ENCODE assay signal across 9 mouse cellular contexts in the genomic region with DNA sequence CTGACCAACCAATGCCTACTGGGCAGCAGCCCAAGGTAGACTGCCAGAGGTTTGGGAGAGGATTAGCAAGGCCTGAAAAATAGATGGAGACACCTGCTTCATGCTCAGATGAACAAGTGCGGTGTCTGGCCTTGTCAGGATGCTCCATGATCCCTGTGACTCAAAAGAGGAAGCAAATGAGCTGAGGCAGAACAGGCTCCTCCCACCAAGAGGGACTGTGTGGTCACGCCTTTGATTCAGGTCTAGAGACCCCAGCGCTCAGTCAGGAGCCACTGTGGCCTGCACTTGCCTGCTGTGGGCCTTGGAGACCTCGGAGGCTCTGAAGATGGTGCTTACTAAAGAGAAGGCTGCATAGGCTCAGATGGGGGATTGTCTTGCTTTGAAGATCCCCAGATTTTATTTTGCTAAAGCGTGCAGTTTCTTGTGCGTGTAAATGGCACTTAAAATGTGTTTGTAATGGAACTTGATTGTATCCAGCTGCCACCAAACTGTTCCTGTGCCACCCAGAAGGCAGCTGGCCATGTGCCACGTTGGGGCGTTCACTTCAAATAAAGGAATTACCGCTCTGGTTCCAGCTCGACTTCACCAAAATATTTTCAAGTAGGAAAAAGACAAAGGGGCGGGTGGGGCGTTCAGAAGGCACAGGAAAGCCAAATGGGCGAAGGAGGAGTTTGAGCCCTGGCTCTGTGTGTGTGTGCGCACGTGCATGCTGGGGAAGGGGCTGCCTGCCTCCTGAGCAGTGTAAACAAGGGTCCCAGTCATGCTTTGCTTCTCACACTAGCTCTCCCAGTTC. TPM values are rescaled to one million over a fixed set of nuclear protein-coding genes. Genes with fewer than 3 reads are reported as not detected.
DNase-seq lines count a peak whose midpoint lies in the region; ATAC-seq lines count a peak whose summit lies in the region.
"Had no signal": no experiment of that assay in that cellular context is flagged by ENCODE, and none has a peak within 500 bp of the region (broad histone marks: within the 10 kb centered on the region; RNA-seq: fewer than 3 reads in every experiment).

No protein-coding gene starts in this region.

- DNase-seq in left cerebral cortex, adult 18-20 months (ENCODE audit: low spot score in 2 of 2): peak; percentile 36 to 59
- DNase-seq in left cerebral cortex, adult 11 months (ENCODE audit: low spot score): no peak
- DNase-seq in cerebellum, adult 11 months: peak; percentile 87
- peak; percentile 55 for DNase-seq in gastrocnemius, postnatal 14 days
- DNase-seq in kidney, adult 8-10 months: peak; percentile 70 to 72

- H3K36me3 ChIP-seq in limb, embryonic 12.5 days: peaks cover 34% of the 10 kb centered on the region

- no peak; the same call in 1 of the 2 replicates for ATAC-seq in limb, embryonic 12.5 days (ENCODE audit: insufficient number of reproducible peaks, insufficient read depth, low FRiP score, low TSS enrichment, low read depth)
- ATAC-seq in neutrophil, adult 5-6 weeks (ENCODE audit: extremely low read depth, insufficient number of reproducible peaks, low FRiP score, poor library complexity, severe bottlenecking): peak; percentile 69
- no peak for ATAC-seq in erythroblast, adult 5-6 weeks (replicated peaks; ENCODE audit: low FRiP score, poor library complexity, severe bottlenecking)

- no peak overlapping the region for H3K9ac ChIP-seq in limb, embryonic 12.5 days (replicated peaks)

- peak overlapping the region; percentile 18; the same call in 1 of the 2 replicates for H3K4me2 ChIP-seq in limb, embryonic 12.5 days

- intact Hi-C loops in gastrocnemius, postnatal 14 days (cut with DNase I; ENCODE audit: low total_unique reads): no loop called here

- no peaks in the 10 kb centered on the region for H3K27me3 ChIP-seq in limb, embryonic 12.5 days

- H3K4me1 ChIP-seq in limb, embryonic 12.5 days (replicated peaks): peaks cover 23% of the 10 kb centered on the region

- WGBS in limb, embryonic 12.5 days: 37% methylated on average over 15 of the region's 15 CpGs

- H3K9me3 ChIP-seq in limb, embryonic 12.5 days: no peaks in the 10 kb centered on the region

- peak overlapping the region; percentile 88 for H3K27ac ChIP-seq in limb, embryonic 12.5 days
- H3K27ac ChIP-seq: macrophage had no signal

- no peak overlapping the region for H3K4me3 ChIP-seq in limb, embryonic 12.5 days (replicated peaks)

RNA-seq across cellular contexts. Expression of a gene that starts 6.0 kb away (rescaled TPM):
- 10 to 100 TPM; 62.0 to 68.2 TPM for total RNA-seq in left cerebral cortex, adult 18-20 months (2021)
- total RNA-seq in gastrocnemius, postnatal 14 days (2021): 10 to 100 TPM; 23.3 to 31.2 TPM
- 24.5 and 26.3 TPM in 2 replicates for polyA plus RNA-seq in limb, embryonic 12.5 days (2016; fragmentation: Nextera tagmentation; extraction: Ambion mirVana)
- total RNA-seq in neutrophil, adult 5-6 weeks (2017): 155 and 192 TPM in 2 replicates
- 2.7 and 6.0 TPM in 2 replicates for total RNA-seq in erythroblast, adult 5-6 weeks (2015; ENCODE audit: low replicate concordance)
- total RNA-seq in erythroblast, adult 5-6 weeks (2017; ENCODE audit: low replicate concordance): 3.6 and 14.4 TPM in 2 replicates

RNA-seq across cellular contexts. Expression of a gene that starts 35.7 kb away (rescaled TPM):
- 10 to 100 TPM; 29.3 to 30.3 TPM for total RNA-seq in left cerebral cortex, adult 18-20 months (2021)
- 1 to 10 TPM; 9.8 TPM for total RNA-seq in gastrocnemius, postnatal 14 days (2021)
- polyA plus RNA-seq in limb, embryonic 12.5 days (2016; fragmentation: Nextera tagmentation; extraction: Ambion mirVana): 20.1 and 21.3 TPM in 2 replicates
- 20.4 and 26.2 TPM in 2 replicates for total RNA-seq in neutrophil, adult 5-6 weeks (2017)
- 2.1 and 4.6 TPM in 2 replicates for total RNA-seq in erythroblast, adult 5-6 weeks (2015; ENCODE audit: low replicate concordance)
- total RNA-seq in erythroblast, adult 5-6 weeks (2017; ENCODE audit: low replicate concordance): 1.3 and 2.7 TPM in 2 replicates
